Mouse (Mus musculus): ENCODE data around the gene Pdia2. TPM values are rescaled to one million over a fixed set of nuclear protein-coding genes. Genes with fewer than 3 reads are reported as not detected.

The Pdia2 gene
- polyA plus RNA-seq, 1 experiment from 2014 or later, result 0.14 TPM

DNA sequence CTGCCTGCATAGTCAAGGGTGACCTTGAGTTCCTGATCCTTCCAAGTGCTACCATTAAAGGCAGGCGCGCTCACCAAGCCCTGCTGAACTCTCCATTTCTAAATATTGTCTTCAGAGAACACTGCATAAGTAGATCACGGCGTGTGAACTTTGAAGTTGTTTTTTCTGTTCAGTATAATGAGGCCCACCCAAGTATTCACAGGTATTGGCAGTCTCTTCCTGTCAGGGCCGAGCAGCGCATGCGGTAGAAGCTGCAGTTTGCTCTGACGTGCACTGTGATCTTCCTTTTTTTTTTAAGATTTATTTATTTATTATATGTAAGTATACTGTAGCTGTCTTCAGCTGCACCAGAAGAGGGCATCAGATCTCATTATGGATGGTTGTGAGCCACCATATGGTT, 35.5 kb upstream of the Pdia2 start:
- Histone ChIP-seq H3K9ac (ENCODE audit: low read depth, low read length) (no peak overlapping the region), H3K4me1 (ENCODE audit: control insufficient read depth, insufficient read depth, low read depth, low read length) (no peaks in the 10 kb centered on the region), H3K4me2 (ENCODE audit: low read length) (no peak overlapping the region), H3K27me3 (replicated peaks; ENCODE audit: control insufficient read depth, insufficient read depth, low read length) (no peaks in the 10 kb centered on the region), H3K27ac (ENCODE audit: low read depth, low read length) (no peak overlapping the region), H3K36me3 (ENCODE audit: control insufficient read depth, insufficient read depth, low read length) (no peaks in the 10 kb centered on the region), H3K4me3 (ENCODE audit: low read length) (no peak overlapping the region), H3K9me3 (ENCODE audit: control insufficient read depth, low read length) (no peaks in the 10 kb centered on the region)
- 92% methylated on average over 8 of the region's 8 CpGs for WGBS
- no peak for ATAC-seq

DNA sequence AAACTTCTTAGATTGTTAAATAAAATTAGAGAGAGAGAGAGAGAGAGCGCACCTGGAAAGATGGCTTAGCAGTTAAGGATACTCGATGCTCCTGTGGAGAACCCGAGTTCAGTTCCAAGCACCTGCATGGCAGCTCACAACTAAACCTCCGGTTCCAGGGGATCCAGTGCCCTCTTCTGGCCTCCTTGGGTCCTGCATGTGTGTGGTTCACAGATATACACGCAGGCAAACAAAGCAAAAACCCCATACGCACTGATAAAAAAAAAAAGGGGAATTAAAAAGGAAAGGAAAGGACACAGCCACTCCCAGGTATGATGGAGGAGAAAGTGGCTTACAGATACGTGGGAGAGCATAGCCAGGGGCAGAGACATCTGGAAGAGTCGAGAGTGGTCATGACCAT, 34.0 kb upstream of the Pdia2 start:
- ATAC-seq, result no peak
- no peak overlapping the region for H3K4me3 ChIP-seq (ENCODE audit: low read length)
- no peak overlapping the region for H3K4me2 ChIP-seq (ENCODE audit: low read length)
- WGBS, result 77% methylated on average over 8 of the region's 8 CpGs
- H3K9ac ChIP-seq (ENCODE audit: low read depth, low read length), result no peak overlapping the region
- no peaks in the 10 kb centered on the region for H3K4me1 ChIP-seq (ENCODE audit: control insufficient read depth, insufficient read depth, low read depth, low read length)
- H3K27ac ChIP-seq (ENCODE audit: low read depth, low read length), result no peak overlapping the region
- no peaks in the 10 kb centered on the region for H3K9me3 ChIP-seq (ENCODE audit: control insufficient read depth, low read length)
- no peaks in the 10 kb centered on the region for H3K27me3 ChIP-seq (replicated peaks; ENCODE audit: control insufficient read depth, insufficient read depth, low read length)
- no peaks in the 10 kb centered on the region for H3K36me3 ChIP-seq (ENCODE audit: control insufficient read depth, insufficient read depth, low read length)

DNA sequence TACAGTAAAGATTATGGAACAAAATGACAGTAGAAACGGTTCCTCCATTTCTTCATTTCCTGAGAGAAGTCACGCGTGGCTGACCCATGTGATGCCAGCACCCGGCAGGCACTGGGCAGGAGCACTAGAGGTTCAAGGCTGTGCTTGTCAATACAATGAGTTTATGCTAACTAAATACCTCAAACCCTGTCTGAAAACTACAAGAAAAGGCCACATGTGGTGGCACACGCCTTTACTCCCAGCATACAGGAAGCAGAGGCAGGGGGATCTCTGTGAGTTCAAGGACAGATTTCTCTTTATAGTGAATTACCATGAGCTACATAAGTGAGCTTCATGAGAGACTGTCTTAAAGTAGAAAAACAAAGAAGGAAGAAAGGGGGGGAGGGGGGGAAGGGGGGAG, 32.3 kb upstream of the Pdia2 start:
- H3K27me3 ChIP-seq (replicated peaks; ENCODE audit: control insufficient read depth, insufficient read depth, low read length), result no peaks in the 10 kb centered on the region
- no peaks in the 10 kb centered on the region for H3K4me1 ChIP-seq (ENCODE audit: control insufficient read depth, insufficient read depth, low read depth, low read length)
- 83% methylated on average over 5 of the region's 5 CpGs for WGBS
- H3K4me3 ChIP-seq (ENCODE audit: low read length), result no peak overlapping the region
- no peak overlapping the region for H3K9ac ChIP-seq (ENCODE audit: low read depth, low read length)
- H3K36me3 ChIP-seq (ENCODE audit: control insufficient read depth, insufficient read depth, low read length), result no peaks in the 10 kb centered on the region
- no peak overlapping the region for H3K27ac ChIP-seq (ENCODE audit: low read depth, low read length)
- H3K9me3 ChIP-seq (ENCODE audit: control insufficient read depth, low read length), result no peaks in the 10 kb centered on the region
- no peak for ATAC-seq
- H3K4me2 ChIP-seq (ENCODE audit: low read length), result no peak overlapping the region

DNA sequence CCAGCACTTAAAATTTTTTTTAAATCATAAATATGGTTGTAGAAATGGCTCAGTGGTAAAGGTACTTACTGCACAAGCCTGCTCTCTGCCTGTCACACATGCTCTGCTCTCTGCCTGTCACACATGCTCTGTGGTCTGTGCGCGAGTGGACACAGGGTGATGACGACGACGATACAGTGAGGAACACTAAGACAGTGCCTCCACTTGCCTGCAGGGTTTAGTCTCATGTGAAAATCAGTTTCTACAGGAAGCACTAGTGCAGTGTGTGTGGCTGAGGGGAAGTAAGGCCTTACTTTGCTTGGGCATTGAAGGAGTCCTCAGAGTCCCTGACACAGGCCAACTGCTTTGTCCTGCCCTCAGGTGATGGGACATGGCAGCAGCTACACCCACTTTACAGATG, 30.9 kb upstream of the Pdia2 start:
- Histone ChIP-seq H3K9ac (ENCODE audit: low read depth, low read length) (no peak overlapping the region), H3K36me3 (ENCODE audit: control insufficient read depth, insufficient read depth, low read length) (no peaks in the 10 kb centered on the region), H3K4me1 (ENCODE audit: control insufficient read depth, insufficient read depth, low read depth, low read length) (no peaks in the 10 kb centered on the region), H3K9me3 (ENCODE audit: control insufficient read depth, low read length) (no peaks in the 10 kb centered on the region), H3K27ac (ENCODE audit: low read depth, low read length) (no peak overlapping the region), H3K27me3 (replicated peaks; ENCODE audit: control insufficient read depth, insufficient read depth, low read length) (no peaks in the 10 kb centered on the region), H3K4me3 (ENCODE audit: low read length) (no peak overlapping the region), H3K4me2 (ENCODE audit: low read length) (no peak overlapping the region)
- WGBS, result 92% methylated on average over 5 of the region's 5 CpGs
- ATAC-seq, result no peak

DNA sequence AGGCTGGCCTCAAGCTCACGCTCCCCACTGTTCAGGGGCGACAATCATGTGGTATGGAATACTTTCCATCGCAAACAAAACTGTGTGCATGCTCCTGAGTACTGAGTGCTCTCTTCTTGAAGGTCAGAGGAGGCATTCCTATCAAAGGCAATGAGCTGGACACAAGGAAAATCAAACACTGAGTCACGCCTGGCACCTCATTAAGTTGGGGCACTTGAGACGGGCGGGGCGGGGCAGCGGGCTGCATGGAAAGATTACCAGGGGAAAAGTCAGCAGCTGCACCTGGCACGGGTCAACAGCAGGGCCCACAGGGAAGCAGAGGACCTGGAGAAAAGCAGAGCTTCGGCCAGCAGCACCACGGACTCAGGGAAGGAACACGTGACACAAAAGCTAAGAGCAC, 26.3 kb upstream of the Pdia2 start:
- H3K9ac ChIP-seq (ENCODE audit: low read depth, low read length), result no peak overlapping the region
- no peak overlapping the region for H3K4me2 ChIP-seq (ENCODE audit: low read length)
- no peaks in the 10 kb centered on the region for H3K36me3 ChIP-seq (ENCODE audit: control insufficient read depth, insufficient read depth, low read length)
- H3K4me1 ChIP-seq (ENCODE audit: control insufficient read depth, insufficient read depth, low read depth, low read length), result no peaks in the 10 kb centered on the region
- H3K27ac ChIP-seq (ENCODE audit: low read depth, low read length), result no peak overlapping the region
- no peaks in the 10 kb centered on the region for H3K27me3 ChIP-seq (replicated peaks; ENCODE audit: control insufficient read depth, insufficient read depth, low read length)
- no peak overlapping the region for H3K4me3 ChIP-seq (ENCODE audit: low read length)
- H3K9me3 ChIP-seq (ENCODE audit: control insufficient read depth, low read length), result no peaks in the 10 kb centered on the region
- no peak for ATAC-seq
- 90% methylated on average over 12 of the region's 12 CpGs for WGBS

DNA sequence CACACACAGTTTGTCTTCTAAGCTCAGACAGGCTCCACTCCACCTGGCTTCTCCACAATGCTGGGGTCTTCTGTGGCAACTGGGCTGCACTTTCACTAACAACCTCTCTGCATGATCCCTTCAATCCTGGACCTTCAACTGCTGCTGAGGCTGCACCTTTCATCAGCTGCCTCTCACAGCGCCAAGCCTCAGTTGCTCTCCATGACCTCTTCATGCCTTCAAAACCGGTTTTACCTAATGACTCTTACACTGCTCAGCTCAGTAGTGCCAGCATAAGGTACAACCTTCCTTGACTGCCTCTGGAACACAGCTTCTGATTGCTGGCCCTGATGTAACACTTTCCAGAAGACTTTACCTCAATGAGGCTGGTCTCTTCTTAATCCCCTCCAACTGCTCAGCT, 22.6 kb upstream of the Pdia2 start:
- no peaks in the 10 kb centered on the region for H3K4me1 ChIP-seq (ENCODE audit: control insufficient read depth, insufficient read depth, low read depth, low read length)
- no peak overlapping the region for H3K4me3 ChIP-seq (ENCODE audit: low read length)
- H3K27ac ChIP-seq (ENCODE audit: low read depth, low read length), result no peak overlapping the region
- H3K27me3 ChIP-seq (replicated peaks; ENCODE audit: control insufficient read depth, insufficient read depth, low read length), result no peaks in the 10 kb centered on the region
- no peak overlapping the region for H3K9ac ChIP-seq (ENCODE audit: low read depth, low read length)
- H3K9me3 ChIP-seq (ENCODE audit: control insufficient read depth, low read length), result no peaks in the 10 kb centered on the region
- ATAC-seq, result no peak
- peaks cover 5% of the 10 kb centered on the region; the same call in 1 of the 2 replicates for H3K36me3 ChIP-seq (ENCODE audit: control insufficient read depth, insufficient read depth, low read length)
- H3K4me2 ChIP-seq (ENCODE audit: low read length), result no peak overlapping the region
- WGBS, result 76% methylated on average over 2 of the region's 2 CpGs

DNA sequence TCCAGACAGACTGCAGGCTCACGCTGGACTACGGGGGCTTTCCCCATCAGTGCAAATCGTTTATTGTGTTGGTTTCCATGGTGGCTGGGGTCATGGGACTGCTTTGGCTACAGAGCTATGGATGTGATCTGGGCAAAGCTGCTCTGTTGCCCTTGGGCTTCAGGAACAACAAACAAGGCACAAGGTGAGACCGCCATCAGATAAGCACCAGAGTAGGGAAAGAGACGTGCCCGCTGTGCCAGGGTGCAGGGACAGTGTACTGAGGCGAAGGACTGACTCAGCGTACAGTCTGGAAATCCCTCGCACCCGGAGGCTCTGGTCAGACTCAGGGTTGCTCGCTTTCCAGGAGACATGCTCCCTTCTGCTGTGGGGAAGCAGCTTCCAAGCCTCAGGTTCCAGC, 13.8 kb upstream of the Pdia2 start:
- 82% methylated on average over 11 of the region's 11 CpGs for WGBS
- H3K4me1 ChIP-seq (ENCODE audit: control insufficient read depth, insufficient read depth, low read depth, low read length), result no peaks in the 10 kb centered on the region
- H3K27ac ChIP-seq (ENCODE audit: low read depth, low read length), result no peak overlapping the region
- H3K4me2 ChIP-seq (ENCODE audit: low read length), result no peak overlapping the region
- no peak overlapping the region for H3K4me3 ChIP-seq (ENCODE audit: low read length)
- no peaks in the 10 kb centered on the region for H3K27me3 ChIP-seq (replicated peaks; ENCODE audit: control insufficient read depth, insufficient read depth, low read length)
- ATAC-seq, result no peak
- no peak overlapping the region for H3K9ac ChIP-seq (ENCODE audit: low read depth, low read length)
- no peaks in the 10 kb centered on the region for H3K9me3 ChIP-seq (ENCODE audit: control insufficient read depth, low read length)
- H3K36me3 ChIP-seq (ENCODE audit: control insufficient read depth, insufficient read depth, low read length), result no peaks in the 10 kb centered on the region

DNA sequence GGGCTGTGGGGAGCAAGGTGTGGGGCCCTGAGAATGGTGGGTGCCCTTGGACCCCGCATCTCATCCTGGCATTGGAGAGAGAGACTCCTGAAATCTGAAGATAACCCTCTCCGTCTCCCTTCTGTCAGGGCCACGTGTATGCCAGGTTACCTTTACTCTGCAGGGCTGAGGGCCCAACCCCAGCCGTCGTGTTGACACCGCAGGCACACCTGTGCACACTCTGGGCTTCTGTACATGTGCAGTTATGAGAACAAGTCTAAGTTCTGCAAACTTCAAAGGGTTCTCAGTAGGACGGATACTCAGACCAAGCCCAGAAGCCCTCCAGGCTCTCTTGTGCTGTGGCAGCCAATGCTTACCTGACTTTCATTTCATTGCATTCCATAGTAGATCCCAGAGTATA, 13.4 kb upstream of the Pdia2 start:
- no peak overlapping the region for H3K9ac ChIP-seq (ENCODE audit: low read depth, low read length)

DNA sequence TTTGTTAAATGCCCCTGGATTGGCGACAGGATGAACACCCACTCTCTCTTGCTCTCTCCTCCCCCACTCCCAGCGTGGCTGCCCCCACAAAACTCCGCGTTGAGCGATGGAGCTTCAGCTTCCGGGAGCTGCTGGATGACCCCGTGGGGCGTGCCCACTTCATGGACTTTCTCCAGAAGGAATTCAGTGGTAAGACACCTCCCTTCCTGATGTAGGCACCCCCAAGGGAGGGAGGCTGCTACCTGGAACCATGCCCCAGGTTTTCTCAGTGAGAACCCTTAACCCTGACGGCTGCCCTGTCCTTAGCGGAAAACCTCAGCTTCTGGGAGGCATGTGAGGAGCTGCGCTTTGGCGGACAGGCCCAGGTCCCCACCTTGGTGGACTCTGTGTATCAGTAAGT, 8.8 kb upstream of the Pdia2 start, which contains the start of gene Arhgdig:
TSS of gene Arhgdig (minus strand) at position 101 of the 400 bp plus-strand sequence.
- WGBS, result 87% methylated on average over 12 of the region's 12 CpGs
- ATAC-seq, result no peak
- H3K9me3 ChIP-seq (ENCODE audit: control insufficient read depth, low read length), result no peaks in the 10 kb centered on the region

More for the DNA sequence above, 13.4 kb upstream of the Pdia2 start:
- Histone ChIP-seq H3K9me3 (ENCODE audit: control insufficient read depth, low read length) (no peaks in the 10 kb centered on the region), H3K27ac (ENCODE audit: low read depth, low read length) (no peak overlapping the region), H3K36me3 (ENCODE audit: control insufficient read depth, insufficient read depth, low read length) (no peaks in the 10 kb centered on the region), H3K4me2 (ENCODE audit: low read length) (no peak overlapping the region), H3K4me1 (ENCODE audit: control insufficient read depth, insufficient read depth, low read depth, low read length) (no peaks in the 10 kb centered on the region), H3K27me3 (replicated peaks; ENCODE audit: control insufficient read depth, insufficient read depth, low read length) (no peaks in the 10 kb centered on the region), H3K4me3 (ENCODE audit: low read length) (no peak overlapping the region)
- 92% methylated on average over 7 of the region's 7 CpGs for WGBS
- no peak for ATAC-seq

DNA sequence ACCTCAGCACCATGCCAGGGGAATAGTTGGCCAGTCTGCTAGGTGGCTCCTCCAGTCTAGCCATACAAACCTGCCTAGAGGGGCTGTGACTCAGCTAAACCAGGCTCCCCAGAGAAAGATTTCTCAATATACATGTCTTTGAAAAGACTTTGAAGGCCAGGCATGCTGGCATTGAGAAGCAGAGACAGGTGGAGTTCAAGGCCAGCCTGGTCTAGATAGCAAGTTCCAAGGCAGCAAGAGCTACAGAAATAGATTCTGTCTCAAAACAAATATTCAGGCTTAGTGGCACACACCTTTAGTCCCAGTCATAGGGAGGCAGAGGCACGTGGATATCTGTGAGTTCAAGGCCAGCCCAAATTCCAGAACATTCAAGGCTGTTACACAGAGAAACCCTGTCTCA, 7.5 kb upstream of the Pdia2 start:
- H3K4me2 ChIP-seq (ENCODE audit: low read length), result no peak overlapping the region
- no peak for ATAC-seq
- H3K36me3 ChIP-seq (ENCODE audit: control insufficient read depth, insufficient read depth, low read length), result no peaks in the 10 kb centered on the region
- peaks cover 10% of the 10 kb centered on the region for H3K4me1 ChIP-seq (ENCODE audit: control insufficient read depth, insufficient read depth, low read depth, low read length)
- 52% methylated on average over 1 of the region's 1 CpGs for WGBS
- H3K9me3 ChIP-seq (ENCODE audit: control insufficient read depth, low read length), result no peaks in the 10 kb centered on the region
- no peak overlapping the region for H3K27ac ChIP-seq (ENCODE audit: low read depth, low read length)
- H3K4me3 ChIP-seq (ENCODE audit: low read length), result no peak overlapping the region
- peaks cover 6% of the 10 kb centered on the region for H3K27me3 ChIP-seq (replicated peaks; ENCODE audit: control insufficient read depth, insufficient read depth, low read length)
- no peak overlapping the region for H3K9ac ChIP-seq (ENCODE audit: low read depth, low read length)

More for the DNA sequence above, 8.8 kb upstream of the Pdia2 start, which contains the start of gene Arhgdig:
- peaks cover 9% of the 10 kb centered on the region for H3K4me1 ChIP-seq (ENCODE audit: control insufficient read depth, insufficient read depth, low read depth, low read length)
- H3K27ac ChIP-seq (ENCODE audit: low read depth, low read length), result no peak within 1 kb of the TSS
- H3K9ac ChIP-seq (ENCODE audit: low read depth, low read length), result no peak within 1 kb of the TSS
- no peak within 1 kb of the TSS for H3K4me2 ChIP-seq (ENCODE audit: low read length)
- no peak within 1 kb of the TSS for H3K4me3 ChIP-seq (ENCODE audit: low read length)
- no peaks in the 10 kb centered on the region for H3K36me3 ChIP-seq (ENCODE audit: control insufficient read depth, insufficient read depth, low read length)
- H3K27me3 ChIP-seq (replicated peaks; ENCODE audit: control insufficient read depth, insufficient read depth, low read length), result peaks cover 2% of the 10 kb centered on the region

Measured in hindbrain, embryonic 16.5 days (tissue).